Mouse (Mus musculus): ENCODE results near the gene Dnaic2.

Dnaic2 gene

DNA sequence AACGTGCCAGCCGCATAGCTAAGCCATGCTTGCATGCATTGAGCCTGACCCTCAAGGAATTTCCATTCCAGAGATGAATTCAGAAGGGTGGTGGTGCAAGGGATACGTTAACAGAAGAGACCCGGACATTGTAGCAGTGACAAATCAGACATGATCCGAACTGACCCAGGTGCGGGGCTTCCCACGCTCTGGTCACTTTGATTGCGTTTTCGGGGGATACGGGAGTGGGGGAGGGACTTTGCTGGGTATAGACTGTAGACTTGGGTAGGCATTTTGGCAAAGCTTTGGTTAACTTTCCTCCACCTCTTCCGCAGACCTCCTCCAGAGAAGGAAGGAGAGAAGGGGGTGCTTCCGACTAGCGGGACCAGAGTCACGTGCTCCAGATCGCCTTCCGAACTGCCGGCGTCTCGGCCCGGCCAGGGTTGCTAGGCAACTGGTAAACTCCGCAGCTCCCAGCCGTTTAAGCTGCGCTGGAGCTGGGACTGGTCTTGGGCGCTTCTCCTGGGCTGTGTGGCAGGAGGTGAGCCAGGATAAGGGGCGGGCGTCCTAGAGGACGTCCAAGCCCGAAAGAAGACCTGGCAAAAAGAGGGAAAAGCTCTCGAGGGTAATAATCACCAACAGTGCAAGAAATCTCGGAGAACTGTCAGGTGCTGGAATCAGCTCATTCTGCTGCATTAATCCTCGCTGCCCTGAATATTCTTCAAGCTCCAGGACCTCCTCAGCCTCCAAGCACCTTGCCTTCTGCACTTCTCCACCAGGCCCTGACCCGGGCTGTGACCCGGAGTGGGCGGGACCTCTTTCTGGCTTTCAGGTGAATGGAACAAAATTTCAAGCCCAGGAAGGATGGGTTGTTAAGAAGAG, at the start of gene Dnaic2:
Gene Dnaic2 (plus strand): TSS at position 444 of the 861 bp plus-strand sequence.
- DNase-seq (ENCODE audit: low spot score in 2 of 2), result peak; percentile 49 to 65

DNA sequence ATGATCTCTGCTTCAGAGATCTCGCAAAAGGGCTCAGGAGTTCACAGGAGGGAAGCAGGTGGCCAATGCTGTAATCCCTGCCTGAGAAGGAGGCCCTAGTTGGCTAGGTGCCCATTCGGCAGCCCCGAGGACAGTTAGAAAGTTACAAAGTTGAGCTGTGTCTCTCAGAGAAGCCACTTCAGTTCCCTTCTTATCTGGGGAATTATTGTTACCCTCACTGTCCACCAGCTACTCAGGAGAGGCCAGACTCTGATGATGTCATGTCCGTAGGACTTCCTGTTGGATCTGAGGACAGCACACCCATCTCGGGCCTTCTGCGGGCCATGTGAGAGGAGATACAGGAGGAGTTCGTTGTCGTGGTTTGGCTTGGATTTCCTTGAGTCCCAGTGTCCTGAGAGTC, 47.6 kb upstream of the Dnaic2 start:
- no peak for DNase-seq (ENCODE audit: low spot score in 2 of 2)

DNA sequence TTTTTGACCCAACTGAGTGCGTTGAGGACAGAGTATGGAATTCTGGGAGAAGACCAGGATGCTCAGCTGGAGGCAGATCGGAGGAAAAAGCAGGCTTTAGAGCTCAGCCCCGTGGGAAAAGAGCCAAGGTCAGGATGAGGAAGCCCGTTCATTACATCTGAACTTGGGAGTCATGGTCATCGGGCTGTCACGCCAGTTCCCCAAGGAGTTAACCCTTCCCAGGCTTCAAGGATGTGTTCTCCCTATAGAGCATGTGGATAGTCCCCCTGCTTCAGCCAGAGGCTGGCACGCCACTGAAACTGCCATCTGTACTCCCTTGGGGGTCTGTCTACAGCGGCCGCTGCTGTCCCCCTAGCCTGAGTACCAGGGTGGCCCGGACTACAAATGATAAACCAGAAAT, 46.9 kb upstream of the Dnaic2 start:
- no peak for DNase-seq (ENCODE audit: low spot score in 2 of 2)

DNA sequence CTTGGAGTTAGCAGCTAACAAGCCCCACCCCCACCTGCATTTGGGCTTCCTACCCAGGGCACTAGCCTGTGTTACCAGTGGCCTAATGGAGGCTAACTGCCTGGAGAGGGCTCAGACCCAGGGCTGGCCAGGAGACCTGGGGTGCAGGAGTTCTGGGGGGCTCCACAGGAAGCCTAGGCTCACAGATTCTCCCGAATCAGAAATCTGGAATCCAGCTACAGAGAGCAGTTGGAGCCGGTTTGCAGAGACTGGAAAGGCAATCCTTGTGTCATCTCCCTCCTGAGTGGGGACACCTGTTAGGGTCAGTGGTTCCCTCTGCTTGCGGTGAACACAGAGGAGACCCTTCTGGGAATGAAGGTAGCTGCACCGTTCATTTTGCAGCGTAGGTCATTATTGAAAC, 46.2 kb upstream of the Dnaic2 start:
- no peak for DNase-seq (ENCODE audit: low spot score in 2 of 2)

DNA sequence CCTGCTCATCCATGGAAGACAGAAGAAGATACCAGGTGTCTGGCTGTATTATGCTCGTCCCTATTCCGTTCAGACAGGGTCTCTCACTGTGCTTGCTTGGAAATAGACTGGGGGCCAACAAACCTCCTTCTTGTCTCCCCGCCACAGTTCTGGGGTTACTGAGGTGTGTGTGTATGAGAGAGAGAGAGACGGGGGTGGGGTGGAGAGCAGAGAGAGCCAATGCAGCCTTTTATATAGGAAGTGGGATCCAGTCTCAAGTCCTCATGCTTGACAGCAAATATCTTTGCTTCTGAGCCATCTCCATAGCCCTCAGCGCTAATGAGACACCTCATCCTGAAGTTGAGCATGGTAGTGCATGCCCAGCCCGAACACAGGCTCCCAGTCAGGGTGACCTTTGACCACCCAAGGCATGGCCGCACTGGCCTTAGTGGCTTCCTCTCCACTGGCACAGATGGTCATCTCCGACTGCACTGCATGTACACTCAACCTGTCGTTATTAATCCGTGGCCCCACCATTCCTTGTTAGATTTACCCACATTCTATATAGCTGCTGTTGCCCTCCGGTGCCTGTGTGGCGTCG, 44.8 kb upstream of the Dnaic2 start:
- no peak for DNase-seq (ENCODE audit: low spot score in 2 of 2)

DNA sequence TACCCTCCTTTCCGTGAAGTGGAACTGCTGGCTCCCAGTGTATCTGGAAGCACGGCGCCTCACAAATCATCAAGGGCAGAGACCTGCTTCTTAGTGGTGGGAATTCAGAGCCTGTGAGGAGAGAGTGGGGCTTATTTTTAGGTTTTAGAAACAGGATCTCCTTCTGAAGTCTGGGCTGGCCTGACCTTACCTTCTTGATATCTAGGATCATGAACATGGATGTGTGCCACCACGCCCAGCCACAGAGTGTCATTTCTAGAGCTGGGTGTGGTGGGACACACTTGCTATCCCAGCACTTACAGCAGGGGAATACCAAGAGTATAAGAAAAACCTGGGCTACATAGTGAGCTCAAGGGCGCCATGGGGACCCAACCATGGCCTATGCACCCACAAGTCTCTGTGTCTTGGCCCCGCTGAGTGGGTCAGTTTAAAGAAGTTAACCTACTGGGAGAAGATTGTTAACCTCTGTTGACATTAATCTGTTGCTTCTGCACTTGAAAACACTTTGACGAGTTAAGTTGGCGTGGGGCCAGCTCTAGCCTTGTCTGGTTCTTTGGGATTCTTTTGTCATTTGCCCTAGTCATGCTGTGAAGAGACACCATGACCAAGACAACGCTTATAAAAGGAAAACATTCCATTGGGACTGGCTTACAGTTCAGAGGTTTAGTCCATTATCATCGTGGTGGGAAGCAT, 44.0 kb upstream of the Dnaic2 start:
- no peak for DNase-seq (ENCODE audit: low spot score in 2 of 2)

DNA sequence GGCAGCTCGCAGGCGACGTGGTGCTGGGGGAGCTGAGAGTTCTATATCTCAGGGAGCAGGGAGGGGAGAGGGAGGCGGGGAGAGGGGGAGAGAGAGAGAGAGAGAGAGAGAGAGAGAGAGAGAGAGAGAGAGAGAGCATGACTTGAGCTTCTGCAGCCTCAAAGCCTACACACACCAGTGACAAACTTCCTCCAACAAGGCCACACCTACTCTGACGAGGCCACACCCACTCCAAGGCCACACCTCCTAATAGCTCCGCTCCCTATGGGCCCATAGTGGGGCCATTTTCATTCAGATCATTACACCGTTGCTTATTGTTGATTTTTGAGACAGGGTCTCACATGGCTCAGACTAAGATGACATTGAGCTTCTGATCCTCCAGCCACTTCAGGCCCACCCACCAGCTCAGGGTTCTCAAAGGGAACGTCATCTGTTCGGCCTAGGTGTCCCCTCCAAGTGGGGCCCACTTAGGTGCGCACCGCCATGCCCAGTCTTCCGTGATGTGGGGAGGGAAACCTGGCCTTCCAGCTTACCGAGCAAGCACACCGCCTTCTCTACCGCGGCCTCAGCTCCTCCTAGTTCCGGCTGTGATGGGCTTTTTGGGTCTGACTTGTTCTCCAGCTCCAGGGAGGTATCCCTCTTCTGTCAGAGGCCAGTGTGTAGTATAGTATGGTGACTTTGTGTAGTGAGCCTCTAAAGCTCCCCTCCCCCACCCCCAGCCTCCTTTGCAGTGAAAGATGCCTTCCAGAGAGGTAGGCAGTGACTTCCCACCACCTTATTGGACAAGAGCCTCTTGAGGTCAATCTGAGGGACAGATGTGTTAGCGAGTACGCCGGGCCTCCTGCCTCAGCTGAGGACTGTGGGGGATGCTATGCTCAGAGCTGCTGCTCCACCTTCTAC, 43.2 kb upstream of the Dnaic2 start:
- DNase-seq (ENCODE audit: low spot score in 2 of 2), result no peak

DNA sequence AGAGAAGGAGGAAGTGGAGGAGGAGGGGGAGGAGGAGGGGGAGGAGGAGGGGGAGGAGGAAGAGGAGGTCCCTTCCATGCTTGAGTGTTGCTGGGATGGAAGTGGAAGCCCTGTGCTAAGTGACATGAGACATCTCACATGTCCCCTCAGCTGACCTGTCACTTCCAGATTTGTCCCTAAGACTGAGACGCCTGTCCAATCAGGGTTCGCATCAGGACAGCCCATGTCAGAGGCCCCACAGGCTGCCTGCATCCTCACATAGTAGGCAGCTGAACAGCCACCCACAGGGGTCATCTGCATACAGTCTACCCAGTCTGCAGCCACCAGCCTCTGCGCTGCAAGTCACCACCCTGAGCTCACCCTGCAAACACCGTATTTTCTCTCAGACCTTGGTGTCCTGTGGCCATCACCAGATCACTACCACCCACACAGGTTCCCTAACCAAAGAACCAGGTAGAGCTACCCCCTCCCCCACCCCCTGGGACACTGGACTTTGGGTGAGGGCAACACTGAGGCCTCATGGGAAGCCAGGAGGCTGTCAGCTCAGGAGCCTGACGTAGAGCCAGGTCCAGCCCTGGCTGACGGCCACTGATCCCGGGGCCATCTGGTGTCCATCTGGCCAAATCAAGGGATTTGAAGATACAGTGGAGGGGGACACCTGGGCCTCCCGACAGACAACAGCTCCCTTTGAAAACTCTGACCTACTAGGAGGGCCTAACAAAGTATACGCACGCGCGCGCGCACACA, 42.4 kb upstream of the Dnaic2 start:
- no peak for DNase-seq (ENCODE audit: low spot score in 2 of 2)

DNA sequence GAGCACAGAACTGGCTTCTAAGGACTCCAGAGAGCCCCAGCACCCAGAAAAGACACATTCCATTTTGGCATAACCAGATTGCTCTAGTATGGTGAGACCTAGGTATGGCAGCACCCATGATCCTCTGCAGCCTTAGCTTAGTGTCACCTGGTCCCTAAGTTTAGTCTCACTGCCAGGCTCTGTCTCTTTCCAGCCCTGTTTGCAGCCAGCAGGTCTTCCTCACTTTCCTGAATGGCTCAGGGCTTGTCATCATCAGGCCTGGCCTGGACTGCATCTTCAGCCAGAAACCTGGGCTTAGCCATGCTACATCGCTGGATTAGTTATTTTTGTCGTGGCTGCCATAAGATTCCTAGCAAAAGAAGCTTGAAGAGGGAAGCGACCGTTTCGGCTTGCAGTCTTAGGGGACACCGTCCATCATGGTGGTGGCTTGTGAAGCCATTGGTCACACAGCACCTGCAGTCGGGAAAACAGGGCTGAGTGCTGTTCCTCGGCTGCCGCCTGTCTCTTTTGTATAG, 41.6 kb upstream of the Dnaic2 start:
- no peak for DNase-seq (ENCODE audit: low spot score in 2 of 2)

DNA sequence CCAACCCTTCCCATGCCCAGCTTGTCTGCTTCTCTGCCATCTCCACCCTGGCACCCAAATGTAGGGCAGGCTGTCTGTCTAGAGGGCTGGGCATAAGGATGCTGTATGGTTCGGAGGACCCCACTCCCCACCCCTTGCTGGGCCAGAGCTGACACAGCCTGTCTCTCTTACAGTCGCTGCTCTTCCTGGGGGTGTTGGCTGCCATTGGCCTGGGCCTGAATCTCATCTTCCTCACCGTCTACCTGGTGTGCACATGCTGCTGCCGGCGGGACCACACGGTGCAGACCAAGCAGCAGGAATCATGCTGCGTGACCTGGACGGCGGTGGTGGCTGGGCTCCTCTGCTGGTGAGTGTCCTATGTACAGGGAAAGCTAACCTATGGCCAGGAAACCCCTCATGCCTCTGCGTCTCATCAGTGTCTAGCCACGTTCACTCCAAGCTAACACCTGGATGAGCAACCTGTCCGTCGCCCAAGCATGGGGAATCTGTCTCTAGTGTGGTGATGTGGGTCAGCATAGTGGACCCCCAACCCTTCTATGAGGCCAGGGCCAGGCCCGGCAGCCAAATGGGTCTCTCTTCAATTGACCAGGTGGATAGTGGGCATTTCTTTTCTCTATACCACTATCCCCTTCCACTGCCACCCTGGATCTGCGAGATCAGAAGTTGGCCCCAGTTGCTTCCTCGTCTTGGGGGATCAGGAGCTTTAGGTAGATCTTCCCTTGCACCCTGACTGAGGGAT, 40.8 kb upstream of the Dnaic2 start:
- no peak for DNase-seq (ENCODE audit: low spot score in 2 of 2)

DNA sequence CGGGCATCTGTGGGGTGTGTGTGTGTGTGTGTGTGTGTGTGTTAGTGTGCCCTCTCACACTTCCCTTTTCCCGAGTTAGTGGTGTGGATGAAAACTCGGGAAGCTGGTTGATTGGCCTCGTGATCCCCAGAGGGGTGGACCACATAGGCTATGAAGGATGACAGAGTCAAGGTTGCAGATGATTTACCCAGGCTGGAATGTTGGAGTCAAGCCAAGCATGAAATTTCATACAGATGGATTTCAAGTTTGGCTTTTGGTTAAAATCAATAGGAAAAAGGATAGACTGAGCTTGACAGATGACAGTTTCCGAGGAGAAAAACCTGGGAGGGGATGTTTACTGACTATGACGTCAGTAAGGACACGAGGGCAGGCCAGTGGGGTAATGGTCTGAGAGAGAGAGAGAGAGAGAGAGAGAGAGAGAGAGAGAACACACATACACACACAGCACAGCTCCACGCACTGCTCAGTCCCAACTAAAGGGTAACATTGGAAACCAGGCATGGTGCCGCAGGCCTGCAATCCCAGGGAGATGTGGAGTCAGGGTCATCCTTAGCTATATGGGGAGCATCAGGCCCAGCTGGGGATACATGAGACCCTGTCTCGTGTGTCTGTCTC, 39.5 kb upstream of the Dnaic2 start:
- no peak for DNase-seq (ENCODE audit: low spot score in 2 of 2)

DNA sequence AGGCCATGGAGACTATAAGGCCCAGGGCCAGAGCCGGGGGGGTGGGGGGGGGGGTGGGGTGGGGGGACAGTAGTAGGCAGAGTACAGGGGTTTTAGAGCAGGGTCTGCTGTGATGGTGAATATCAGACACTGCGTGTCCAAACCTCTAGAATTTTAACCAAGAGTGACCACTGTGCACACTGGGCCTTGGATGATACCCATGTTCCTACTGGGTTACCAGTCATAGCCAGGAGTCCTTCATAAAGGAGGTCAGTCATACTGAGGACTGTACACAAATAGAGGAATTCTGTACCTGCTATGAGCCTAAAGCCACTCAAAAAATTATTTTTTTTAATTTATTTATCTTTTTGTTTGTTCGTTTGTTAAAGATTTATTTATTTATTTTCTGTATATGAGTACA, 38.5 kb upstream of the Dnaic2 start:
- DNase-seq (ENCODE audit: low spot score in 2 of 2), result no peak

DNA sequence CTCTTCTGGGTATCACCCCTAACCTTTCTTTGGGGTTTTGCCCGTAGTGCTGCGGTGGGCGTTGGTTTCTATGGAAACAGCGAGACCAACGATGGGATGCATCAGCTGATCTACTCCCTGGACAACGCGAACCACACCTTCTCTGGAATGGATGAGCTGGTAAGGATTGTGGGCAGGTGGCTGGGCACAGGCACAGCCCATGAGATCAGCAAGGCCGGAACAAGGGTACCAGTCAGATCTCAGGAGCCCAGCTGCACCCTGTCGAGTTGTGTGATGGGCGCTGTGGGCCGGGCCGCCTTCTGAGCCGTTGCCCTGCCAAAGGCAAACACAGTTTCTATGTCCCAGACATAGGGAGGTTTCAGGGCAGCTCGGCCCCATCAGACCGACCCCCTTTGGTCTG, 37.0 kb upstream of the Dnaic2 start:
- DNase-seq (ENCODE audit: low spot score in 2 of 2), result no peak

DNA sequence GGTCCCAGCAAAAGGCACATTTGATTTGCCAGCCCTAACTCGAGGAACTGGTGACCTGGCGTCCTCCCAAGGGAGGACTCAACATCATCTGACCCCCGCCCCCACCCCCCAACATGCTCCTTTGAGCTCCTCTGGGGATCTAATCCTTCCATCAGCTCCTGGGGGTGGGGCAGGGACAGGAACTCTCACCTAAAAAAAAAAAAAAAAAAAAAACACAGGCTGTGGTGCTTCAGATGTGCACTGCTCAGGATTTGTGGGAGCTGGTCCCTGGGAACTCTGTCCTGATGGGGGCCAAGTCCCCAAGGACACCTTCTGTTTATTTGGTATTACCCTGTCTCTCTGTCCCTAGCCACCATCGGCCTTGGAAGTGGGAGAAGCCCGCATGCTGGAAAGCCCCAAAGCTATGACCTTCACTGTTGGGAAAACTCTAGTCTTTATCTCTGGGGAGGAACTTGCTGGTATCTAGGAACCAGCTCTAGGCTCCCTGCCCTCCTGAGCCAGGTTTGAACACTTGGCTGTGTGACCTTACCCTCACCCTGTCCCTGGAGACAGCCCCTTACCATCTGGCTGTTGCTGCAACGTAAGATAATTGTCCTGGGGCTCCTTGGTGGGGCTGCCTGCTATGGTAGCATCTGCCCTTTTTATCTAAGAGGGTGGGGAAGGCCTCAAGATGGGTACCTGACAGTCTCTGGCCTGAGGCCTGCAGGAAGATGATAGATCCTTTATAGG, 35.6 kb upstream of the Dnaic2 start:
- DNase-seq (ENCODE audit: low spot score in 2 of 2), result no peak

DNA sequence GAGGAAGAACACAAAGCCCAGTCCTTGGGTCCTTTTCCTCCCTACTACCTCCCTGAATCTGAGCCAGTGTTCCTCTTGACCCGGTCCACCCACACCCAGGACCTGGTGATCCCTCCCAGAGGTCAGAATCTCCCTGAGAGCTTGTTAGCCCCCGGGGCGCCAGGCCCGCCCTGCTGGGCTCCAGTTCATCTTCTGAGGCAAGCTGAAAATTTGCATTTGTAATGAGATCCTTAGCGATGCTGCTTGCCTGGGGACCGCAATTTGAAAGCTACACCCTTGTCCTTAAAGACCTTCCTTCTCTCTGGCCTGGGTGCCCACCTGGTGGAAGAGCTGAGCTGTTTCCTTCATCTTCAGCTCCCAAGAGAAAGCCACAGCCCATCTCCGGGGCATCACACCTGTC, 34.6 kb upstream of the Dnaic2 start:
- no peak for DNase-seq (ENCODE audit: low spot score in 2 of 2)

DNA sequence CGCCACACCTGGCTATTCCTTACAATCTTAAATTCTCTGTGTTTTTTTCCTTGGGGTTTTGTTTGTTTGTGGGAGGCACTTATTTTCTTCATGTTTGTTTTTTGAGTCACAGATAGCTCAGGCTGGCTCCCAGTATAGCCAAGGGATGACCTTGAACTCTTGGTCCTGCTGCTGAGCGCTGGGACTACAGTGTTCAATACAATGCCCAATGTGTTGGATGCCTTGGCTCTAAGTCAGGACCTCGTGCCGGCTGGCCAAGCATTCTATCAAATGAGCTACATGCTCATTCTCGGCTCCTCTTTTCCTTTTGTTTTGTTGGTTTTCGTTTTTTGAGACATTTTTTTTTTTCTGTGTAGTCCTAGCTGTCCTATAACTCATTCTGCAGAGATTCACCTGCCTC, 33.8 kb upstream of the Dnaic2 start:
- no peak for DNase-seq (ENCODE audit: low spot score in 2 of 2)

DNA sequence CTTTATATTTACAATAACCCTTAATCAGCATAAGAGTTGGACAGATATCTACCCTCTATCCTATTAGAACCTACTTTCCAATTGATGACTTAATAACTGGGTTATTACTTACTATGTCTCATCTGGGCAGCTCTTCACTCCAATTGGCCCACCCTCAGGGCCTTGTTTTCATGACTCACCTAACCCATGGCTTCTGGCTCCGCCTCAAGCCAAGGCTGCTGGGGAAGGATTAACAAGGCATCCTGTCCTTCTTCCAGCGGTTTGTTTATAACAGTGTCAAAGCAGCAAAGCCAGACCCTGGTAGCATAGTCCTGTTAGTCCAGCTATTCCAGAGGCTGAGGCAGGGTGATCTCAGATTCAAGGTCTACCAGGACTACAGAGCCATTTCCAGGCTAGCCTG, 32.8 kb upstream of the Dnaic2 start:
- DNase-seq (ENCODE audit: low spot score in 2 of 2), result no peak

DNA sequence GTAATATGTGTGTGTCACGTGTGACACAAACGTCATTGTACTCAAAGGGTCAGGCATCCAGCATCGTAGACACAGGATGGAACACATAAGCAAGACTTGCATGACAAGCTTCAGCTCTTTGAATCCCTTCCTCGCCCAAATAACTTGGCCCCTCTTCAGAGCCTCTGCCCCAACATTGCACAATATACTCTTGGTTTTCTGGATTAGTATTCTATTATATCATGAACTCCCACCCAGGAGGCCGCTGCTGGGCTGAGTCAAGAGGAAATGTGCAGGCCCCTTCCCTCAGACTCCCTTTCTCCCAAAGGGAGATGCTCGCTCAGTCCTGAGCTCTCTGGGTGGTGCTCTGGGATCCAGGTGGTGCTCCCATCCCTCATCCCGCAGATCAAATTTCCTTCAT, 28.7 kb upstream of the Dnaic2 start:
- DNase-seq (ENCODE audit: low spot score in 2 of 2), result no peak

DNA sequence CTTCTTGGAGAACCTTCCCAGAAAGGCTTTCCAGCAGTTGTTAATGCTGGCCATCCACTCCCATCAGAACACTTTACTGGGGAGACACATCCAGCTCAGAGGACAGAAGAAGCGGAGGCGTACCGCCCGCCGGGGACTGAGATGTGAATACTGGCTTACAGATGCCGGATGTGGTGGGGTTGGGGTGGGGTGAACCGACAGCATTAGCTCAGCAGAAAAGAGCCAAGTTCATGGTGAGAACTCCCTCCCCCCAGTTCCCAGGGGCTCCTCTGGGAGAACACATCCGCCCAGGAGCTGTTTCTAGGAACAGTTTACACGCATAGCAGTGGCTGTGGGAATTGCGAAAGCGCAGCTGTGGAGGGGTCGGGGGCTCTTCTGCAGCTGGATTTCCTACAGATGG, 27.7 kb upstream of the Dnaic2 start:
- no peak for DNase-seq (ENCODE audit: low spot score in 2 of 2)

Data from frontal cortex, postnatal 14 days (tissue).